Mouse (Mus musculus): ENCODE measurements around the gene Msto1.

- TF ChIP-seq UBTF (IDR thresholded peaks at IDR 0.05; ENCODE audit: low read depth, low read length) (no peak), POLR2A (IDR thresholded peaks at IDR 0.05; ENCODE audit: low read depth, low read length) (no peak), CTCF (conservative IDR thresholded peaks at IDR 0.05 in 1 of 2, IDR thresholded peaks at IDR 0.05 in 1 of 2; ENCODE audit: low read depth in 2 of 2, low read length in 2 of 2) (no peak), CHD2 (IDR thresholded peaks at IDR 0.05; ENCODE audit: low read length) (no peak), EP300 (IDR thresholded peaks at IDR 0.05; ENCODE audit: low read length) (no peak), ETS1 (conservative IDR thresholded peaks at IDR 0.05; ENCODE audit: low read depth, low read length) (no peak), MYC (IDR thresholded peaks at IDR 0.05; ENCODE audit: low read depth, low read length) (no peak), TCF12 (IDR thresholded peaks at IDR 0.05; ENCODE audit: low read depth, low read length) (no peak), ZMIZ1 (IDR thresholded peaks at IDR 0.05; ENCODE audit: low read depth, low read length) (no peak), SMC3 (IDR thresholded peaks at IDR 0.05; ENCODE audit: low read depth, low read length) (no peak)
These were observed 39.9 kb upstream of the Msto1 start for GRCm38 (mm10) chr3:88953736-88954135.
